Mouse (Mus musculus) lung, adult 18-20 months (tissue): ENCODE data around the gene Cyp39a1.

Experiments used
- DNase-seq, 2 experiments: peaks; one replicate each; pipeline ENCODE4 v3.0.0; 2022; ENCODE audit warnings: mixed read lengths in 2 of 2

The Cyp39a1 gene

GRCm38 (mm10) chr17:43789376-43789775, 122.2 kb downstream of the Cyp39a1 start:
- DNase-seq = no peak

- DNase-seq = no peak
Observed at GRCm38 (mm10) chr17:43791751-43792150, 124.5 kb downstream of the Cyp39a1 start.

GRCm38 (mm10) chr17:43794731-43795280, 127.6 kb downstream of the Cyp39a1 start:
- DNase-seq = no peak
